Mouse (Mus musculus) kidney, postnatal 36 days (tissue): ENCODE data around the gene Herc4.

ENCODE experiments used
- DNase-seq, 2 experiments: peaks; one replicate each; pipeline ENCODE4 v3.0.0; 2021 to 2022; ENCODE audit warnings: mixed read lengths in 2 of 2

Herc4 gene

GRCm38 (mm10) chr10:63243493-63244054 is at the start of gene Herc4:
Herc4 (plus strand) TSS chr10:63243810.
- DNase-seq = peak; percentile 96 to 97

- no peak for DNase-seq
Measured at GRCm38 (mm10) chr10:63199008-63199407, 44.6 kb upstream of the Herc4 start.

GRCm38 (mm10) chr10:63201534-63201933 is 42.1 kb upstream of the Herc4 start:
- DNase-seq = no peak

- DNase-seq = no peak
Measured at GRCm38 (mm10) chr10:63203002-63203401, 40.6 kb upstream of the Herc4 start.

GRCm38 (mm10) chr10:63203728-63204127 is 39.9 kb upstream of the Herc4 start, which contains the start of gene Mypn:
Mypn (minus strand) TSS chr10:63203952.
- no peak for DNase-seq

- no peak for DNase-seq
Measured at GRCm38 (mm10) chr10:63208871-63209270, 34.7 kb upstream of the Herc4 start.

GRCm38 (mm10) chr10:63221081-63221783 is 22.4 kb upstream of the Herc4 start:
- peak in 1 of 2 experiments; percentile 9 for DNase-seq

- DNase-seq = no peak
Measured at GRCm38 (mm10) chr10:63224341-63224740, 19.3 kb upstream of the Herc4 start.

- DNase-seq = no peak
Measured at GRCm38 (mm10) chr10:63230266-63230665, 13.3 kb upstream of the Herc4 start.

GRCm38 (mm10) chr10:63230854-63231253 is 12.8 kb upstream of the Herc4 start:
- no peak for DNase-seq

GRCm38 (mm10) chr10:63231630-63232029 is 12.0 kb upstream of the Herc4 start:
- DNase-seq = no peak

GRCm38 (mm10) chr10:63234133-63234532 is 9.5 kb upstream of the Herc4 start:
- no peak for DNase-seq

GRCm38 (mm10) chr10:63235889-63236288 is 7.7 kb upstream of the Herc4 start:
- no peak for DNase-seq

- DNase-seq = no peak
Measured at GRCm38 (mm10) chr10:63236663-63237062, 6.9 kb upstream of the Herc4 start.

- no peak for DNase-seq
Measured at GRCm38 (mm10) chr10:63237206-63237605, 6.4 kb upstream of the Herc4 start.

GRCm38 (mm10) chr10:63238090-63238489 is 5.5 kb upstream of the Herc4 start:
- no peak for DNase-seq

- no peak for DNase-seq
Measured at GRCm38 (mm10) chr10:63239848-63240247, 3.8 kb upstream of the Herc4 start.

- no peak for DNase-seq
Measured at GRCm38 (mm10) chr10:63240868-63241271, 2.7 kb upstream of the Herc4 start.

- no peak for DNase-seq
Measured at GRCm38 (mm10) chr10:63242798-63243435, 693 bp upstream of the Herc4 start.

GRCm38 (mm10) chr10:63244055-63244671 is 553 bp downstream of the Herc4 start:
- DNase-seq = peak; percentile 34 to 61

- peak; percentile 30 to 41 for DNase-seq
Measured at GRCm38 (mm10) chr10:63244746-63245145, 1.1 kb downstream of the Herc4 start.

GRCm38 (mm10) chr10:63245846-63246245 is 2.2 kb downstream of the Herc4 start:
- no peak for DNase-seq

GRCm38 (mm10) chr10:63247457-63247856 is 3.8 kb downstream of the Herc4 start:
- no peak for DNase-seq

- no peak for DNase-seq
Measured at GRCm38 (mm10) chr10:63248421-63248820, 4.8 kb downstream of the Herc4 start.
